Mouse (Mus musculus): ENCODE results near the gene Tiam2.

DNA sequence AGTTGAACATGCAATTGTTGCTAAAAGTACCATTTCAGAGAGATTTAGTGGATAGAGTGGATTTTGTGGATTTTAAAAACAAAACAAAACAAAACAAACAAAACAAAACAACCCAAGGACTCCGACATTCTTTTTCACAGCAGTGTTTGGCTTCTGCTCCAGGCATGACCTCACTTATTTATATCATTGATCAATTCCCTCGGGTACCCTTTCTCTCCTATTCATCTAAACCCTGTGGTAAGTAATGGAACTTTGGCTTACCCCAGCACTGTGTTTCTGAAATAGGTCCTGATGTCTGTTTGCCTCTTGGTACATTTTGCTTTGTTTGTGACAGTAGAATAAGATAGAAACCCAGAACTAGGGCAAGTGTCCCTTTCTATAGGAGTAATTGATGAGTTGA is 52.2 kb downstream of the Tiam2 start:
- TF ChIP-seq CTCF (conservative IDR thresholded peaks at IDR 0.05; ENCODE audit: insufficient read depth, insufficient read length, low read depth, low read length), result no peak
- no peak for TF ChIP-seq POLR2A (IDR thresholded peaks at IDR 0.05; ENCODE audit: low read depth, low read length)

Measured in kidney, adult 2 months (tissue).